Mouse (Mus musculus) ES-Bruce4 (cell line): ENCODE measurements around the gene Haao. TPM values are rescaled to one million over a fixed set of nuclear protein-coding genes. Genes with fewer than 3 reads are reported as not detected.

Experiments
- H3K27ac ChIP-seq: 2 replicates; pipeline ENCODE4 v1.5.1; 2012; ENCODE audit warnings: low read length, inconsistent platforms; ENCODE audit not compliant: insufficient read depth
- H3K27me3 ChIP-seq: 2 replicates; pipeline ENCODE4 v1.6.1; 2012; ENCODE audit warnings: mild to moderate bottlenecking, low read length, inconsistent platforms; ENCODE audit not compliant: control insufficient read depth, poor library complexity, insufficient read depth, severe bottlenecking
- H3K36me3 ChIP-seq: 2 replicates; pipeline ENCODE4 v1.6.1; 2012; ENCODE audit warnings: inconsistent platforms, mild to moderate bottlenecking, low read length, moderate library complexity; ENCODE audit not compliant: control insufficient read depth, poor library complexity, insufficient read depth, severe bottlenecking
- H3K4me1 ChIP-seq: one replicate; pipeline ENCODE4 v1.8.1; 2011; ENCODE audit warnings: low read length; ENCODE audit not compliant: control insufficient read depth, insufficient read depth
- H3K4me3 ChIP-seq: 2 replicates; pipeline ENCODE4 v1.5.1; 2011; ENCODE audit warnings: low read depth, mild to moderate bottlenecking, low read length
- H3K9ac ChIP-seq: 2 replicates; pipeline ENCODE4 v1.6.1; 2012; ENCODE audit warnings: low read depth, mild to moderate bottlenecking, inconsistent platforms; ENCODE audit not compliant: poor library complexity, severe bottlenecking
- H3K9me3 ChIP-seq: replicated peaks from 2 replicates; pipeline ENCODE4 v1.6.1; 2012; ENCODE audit warnings: mild to moderate bottlenecking, low read length, inconsistent platforms; ENCODE audit not compliant: control insufficient read depth, poor library complexity, insufficient read depth, severe bottlenecking
- CTCF ChIP-seq: IDR thresholded peaks from one replicate; pipeline ENCODE4 v1.8.1; 2011; ENCODE audit warnings: low read depth, low read length
- EP300 ChIP-seq: IDR thresholded peaks from 2 replicates; pipeline ENCODE4 v1.6.1; 2011; ENCODE audit warnings: low read depth, low read length; ENCODE audit not compliant: insufficient read depth
- POLR2A ChIP-seq: IDR thresholded peaks from one replicate; pipeline ENCODE4 v1.8.1; 2011; ENCODE audit warnings: low read length; ENCODE audit not compliant: insufficient read depth
- polyA plus RNA-seq: library from polyadenylated mRNA; stranded (reverse); fragments of >200 nt; gene quantifications from 2 replicates; pipeline ENCODE4 v1.2.4, GENCODE M21; 2011; ENCODE audit warnings: low read depth; ENCODE audit not compliant: missing spikeins, insufficient read depth, insufficient read length

Gene Haao
- polyA plus RNA-seq, 1 experiment: 0.55 TPM

DNA sequence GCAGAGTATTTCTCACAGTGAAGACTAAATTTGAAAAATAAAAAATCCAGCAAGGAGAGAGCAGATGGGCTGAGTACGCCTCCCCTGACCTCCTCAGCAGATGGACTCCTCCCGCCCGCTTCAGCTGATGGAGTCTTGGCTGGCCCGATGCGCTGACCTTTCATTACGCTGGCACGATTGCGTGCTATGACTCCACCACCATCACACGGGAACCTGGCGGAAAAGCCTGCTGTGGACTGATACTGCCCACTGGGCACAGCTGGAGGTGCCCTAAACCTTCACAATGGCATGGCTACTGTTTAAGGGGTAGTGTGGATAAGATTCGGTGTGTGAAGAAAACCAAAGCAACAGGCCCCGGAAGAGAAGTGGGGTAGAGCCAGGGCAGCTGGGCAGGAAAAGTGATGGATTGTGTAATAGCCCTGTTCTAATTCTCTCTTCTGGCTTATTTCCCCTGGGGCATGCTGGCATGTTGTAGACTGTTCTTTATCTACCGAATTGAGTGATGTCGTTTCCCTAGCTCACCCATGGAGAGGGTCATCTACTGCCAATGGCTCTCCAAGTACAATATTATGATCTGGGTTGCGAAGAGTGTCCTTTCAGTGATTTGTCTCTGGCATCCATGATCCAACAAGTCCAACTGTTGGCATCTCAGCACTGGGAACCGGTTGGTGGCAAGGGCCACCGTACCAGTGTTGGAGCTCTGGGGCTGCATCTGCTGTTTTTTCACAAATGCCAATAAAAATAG lies 35.4 kb downstream of the Haao start:
- Histone ChIP-seq H3K4me3 (no peak overlapping the region), H3K9ac (no peak overlapping the region), H3K27ac (no peak overlapping the region), H3K36me3 (no peaks in the 10 kb centered on the region), H3K27me3 (no peaks in the 10 kb centered on the region), H3K4me1 (no peaks in the 10 kb centered on the region), H3K9me3 (no peaks in the 10 kb centered on the region)
- no peak for TF ChIP-seq CTCF

DNA sequence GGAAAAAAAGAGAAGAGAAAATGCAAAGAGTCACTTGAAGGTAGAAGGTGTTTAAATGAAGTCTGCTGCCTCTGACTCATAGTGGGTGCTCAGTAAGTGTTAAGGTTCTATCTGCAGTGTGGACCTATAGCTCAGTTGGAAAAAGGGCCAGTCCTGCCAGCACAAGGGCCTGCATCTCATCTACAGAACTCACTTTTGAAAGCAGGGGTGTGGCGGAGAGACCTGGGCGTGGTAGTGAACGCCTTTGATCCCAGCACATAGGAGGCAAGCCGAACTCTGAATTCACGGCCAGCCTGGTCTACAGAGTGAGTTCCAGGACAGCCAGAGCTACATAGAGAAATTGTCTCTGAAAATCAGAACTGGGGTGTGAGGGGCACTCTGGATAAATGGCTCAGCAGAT lies 37.5 kb downstream of the Haao start:
- H3K9me3 ChIP-seq: no peaks in the 10 kb centered on the region
- TF ChIP-seq POLR2A (no peak), EP300 (no peak), CTCF (no peak)
- no peak overlapping the region for H3K27ac ChIP-seq
- no peak overlapping the region for H3K4me3 ChIP-seq
- H3K36me3 ChIP-seq: no peaks in the 10 kb centered on the region
- no peak overlapping the region for H3K9ac ChIP-seq
- H3K4me1 ChIP-seq: no peaks in the 10 kb centered on the region
- H3K27me3 ChIP-seq: no peaks in the 10 kb centered on the region

DNA sequence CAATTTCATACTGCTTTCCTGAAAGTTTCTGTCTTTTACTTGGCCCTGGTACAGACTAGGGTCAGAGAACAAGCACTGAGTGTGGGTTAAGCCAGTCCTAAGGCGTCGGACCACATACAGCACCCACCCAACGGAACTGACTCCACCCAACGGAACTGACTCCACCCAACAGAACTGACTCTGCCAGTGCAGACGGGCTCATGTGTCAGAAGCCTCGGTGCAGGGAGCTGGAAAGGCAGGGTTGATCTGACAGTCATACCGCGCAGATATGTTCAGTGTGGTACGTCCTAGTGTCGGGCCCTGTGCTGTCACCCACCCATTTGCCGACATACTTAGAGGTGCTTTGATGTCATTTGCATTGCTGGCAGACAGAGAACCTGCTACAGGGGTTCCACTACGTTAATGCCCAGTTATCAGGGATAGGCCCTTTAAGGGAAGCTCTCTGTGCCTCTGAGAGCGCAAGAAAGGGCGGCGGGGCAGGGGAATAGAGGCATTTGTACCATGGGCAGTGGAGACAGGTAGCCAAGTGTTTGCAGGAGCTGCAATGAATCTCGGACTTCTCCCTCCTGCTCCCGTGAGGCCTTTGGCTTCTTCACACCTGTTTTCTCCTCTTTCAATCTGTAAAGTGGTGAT lies 38.5 kb downstream of the Haao start:
- Histone ChIP-seq H3K4me1 (no peaks in the 10 kb centered on the region), H3K27me3 (no peaks in the 10 kb centered on the region), H3K36me3 (no peaks in the 10 kb centered on the region), H3K9me3 (no peaks in the 10 kb centered on the region), H3K4me3 (no peak overlapping the region), H3K27ac (no peak overlapping the region), H3K9ac (no peak overlapping the region)
- TF ChIP-seq EP300 (0 out of 2 replicates have a peak, but pooled peaks have one; percentile 12), POLR2A (no peak), CTCF (no peak)

DNA sequence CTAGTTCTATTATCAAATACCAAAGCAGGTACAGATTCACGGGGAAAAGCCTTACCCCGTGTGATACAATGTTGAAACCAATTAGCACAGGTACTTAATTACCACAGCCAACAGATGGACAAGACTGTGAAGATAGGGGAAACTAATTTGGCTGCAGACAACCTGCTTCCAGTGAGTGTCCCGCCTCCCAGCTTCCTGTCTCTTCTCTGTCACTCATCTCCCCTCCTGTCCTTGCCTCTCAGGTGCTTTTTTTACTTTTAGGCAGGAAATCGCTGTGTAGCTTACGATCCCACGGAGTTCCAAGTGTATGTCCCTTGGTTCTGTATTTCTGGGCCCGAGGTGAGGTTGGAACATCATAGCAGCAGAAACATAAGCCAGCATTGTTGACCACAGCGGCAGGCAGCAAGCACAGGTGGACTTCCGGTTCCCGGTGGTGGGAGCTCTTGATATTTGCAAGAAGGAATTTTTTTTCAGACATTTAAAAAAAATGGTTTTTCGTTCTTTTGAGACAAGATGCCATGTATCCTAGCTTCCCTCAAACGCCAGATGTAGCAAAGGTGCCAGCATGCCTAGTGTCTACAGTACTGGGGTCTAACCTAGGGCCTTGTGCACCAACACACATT lies 39.2 kb downstream of the Haao start:
- Histone ChIP-seq H3K9ac (no peak overlapping the region), H3K4me3 (no peak overlapping the region), H3K4me1 (peaks cover 3% of the 10 kb centered on the region), H3K27ac (no peak overlapping the region), H3K36me3 (no peaks in the 10 kb centered on the region), H3K27me3 (no peaks in the 10 kb centered on the region), H3K9me3 (no peaks in the 10 kb centered on the region)
- TF ChIP-seq CTCF (no peak), EP300 (no peak), POLR2A (no peak)

DNA sequence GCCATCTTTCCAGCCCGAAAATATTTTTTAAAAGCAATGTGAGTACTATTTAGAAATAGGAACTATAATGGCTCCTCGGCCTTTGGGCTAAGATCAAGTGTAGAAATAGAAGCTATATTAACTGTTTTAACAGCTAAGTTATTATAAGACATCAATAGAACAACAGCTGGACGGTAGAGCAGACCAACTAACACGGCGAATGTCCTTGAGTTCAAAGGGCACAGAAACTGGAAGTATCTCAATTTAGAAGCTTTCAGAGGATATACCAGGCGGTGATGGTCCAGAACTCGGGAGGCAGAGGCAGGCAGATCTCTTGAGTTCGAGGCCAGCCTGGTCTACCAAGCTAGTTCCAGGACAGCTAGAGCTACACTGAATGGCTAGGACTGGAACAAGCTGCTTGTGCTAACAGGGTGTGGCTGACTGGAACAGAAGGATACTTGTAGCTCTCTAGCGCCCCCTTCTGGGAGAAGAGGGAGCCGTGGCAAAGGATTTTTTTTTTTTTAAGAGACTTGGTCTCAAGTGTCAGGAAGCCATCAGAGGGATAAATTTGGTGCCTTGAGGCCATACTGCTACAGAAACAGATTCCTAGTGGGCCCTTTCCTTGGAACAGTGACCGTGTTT lies 39.9 kb downstream of the Haao start:
- no peaks in the 10 kb centered on the region for H3K27me3 ChIP-seq
- peak; percentile 58 for TF ChIP-seq CTCF
- 0 out of 2 replicates have a peak, but pooled peaks have one; percentile 37 for TF ChIP-seq EP300
- TF ChIP-seq POLR2A: no peak
- peaks cover 3% of the 10 kb centered on the region for H3K4me1 ChIP-seq
- no peaks in the 10 kb centered on the region for H3K9me3 ChIP-seq
- H3K27ac ChIP-seq: no peak overlapping the region
- no peaks in the 10 kb centered on the region for H3K36me3 ChIP-seq
- no peak overlapping the region for H3K9ac ChIP-seq
- H3K4me3 ChIP-seq: no peak overlapping the region
